Mouse (Mus musculus) limb, embryonic 14.5 days (tissue): ENCODE data around the gene Fam181b. TPM values are rescaled to one million over a fixed set of nuclear protein-coding genes. Genes with fewer than 3 reads are reported as not detected.

Experiments used
- ATAC-seq: fragments of 200-750 bp; cut with Nextera tagmentation; 2 replicates; pipeline ENCODE4 v1.8.0; 2017; ENCODE audit warnings: low read depth, moderate number of reproducible peaks, moderate TSS enrichment; ENCODE audit not compliant: low FRiP score
- DNase-seq: peaks from one replicate; pipeline ENCODE4 v3.0.0-alpha.2; 2015; ENCODE audit warnings: low spot score
- H3K27ac ChIP-seq: fragments of 300-500 bp; sonication (generic); replicated peaks from 2 replicates; pipeline ENCODE4 v1.5.1; 2014; ENCODE audit warnings: low read depth, mild to moderate bottlenecking, low read length, moderate library complexity, mixed read lengths
- H3K27me3 ChIP-seq: fragments of 300-500 bp; sonication (generic); 2 replicates; pipeline ENCODE4 v1.6.1; 2014; ENCODE audit warnings: low read length, mixed read lengths; ENCODE audit not compliant: control insufficient read depth, insufficient read depth
- H3K36me3 ChIP-seq: fragments of 300-500 bp; sonication (generic); 2 replicates; pipeline ENCODE4 v1.6.1; 2014; ENCODE audit warnings: mild to moderate bottlenecking, low read length, moderate library complexity, mixed read lengths; ENCODE audit not compliant: control insufficient read depth, insufficient read depth
- H3K4me1 ChIP-seq: fragments of 300-500 bp; sonication (generic); 2 replicates; pipeline ENCODE4 v1.6.1; 2014; ENCODE audit warnings: antibody characterized with exemption, low read length, mixed read lengths; ENCODE audit not compliant: control insufficient read depth, insufficient read depth
- H3K4me2 ChIP-seq: fragments of 300-500 bp; sonication (generic); replicated peaks from 2 replicates; pipeline ENCODE4 v1.6.1; 2014; ENCODE audit warnings: low read depth, mild to moderate bottlenecking, low read length, moderate library complexity; ENCODE audit not compliant: severe bottlenecking
- H3K4me3 ChIP-seq: fragments of 300-500 bp; sonication (generic); replicated peaks from 2 replicates; pipeline ENCODE4 v1.5.1; 2014; ENCODE audit warnings: low read length
- H3K9ac ChIP-seq: fragments of 300-500 bp; sonication (generic); 2 replicates; pipeline ENCODE4 v1.6.1; 2014; ENCODE audit warnings: mild to moderate bottlenecking, low read depth, low read length, moderate library complexity; ENCODE audit not compliant: severe bottlenecking
- H3K9me3 ChIP-seq: fragments of 300-500 bp; sonication (generic); 2 replicates; pipeline ENCODE4 v1.6.1; 2016; ENCODE audit warnings: low read length; ENCODE audit not compliant: control insufficient read depth
- POLR2A ChIP-seq: fragments of 200-500 bp; IDR thresholded peaks from 2 replicates; pipeline ENCODE4 v1.8.0; 2012; ENCODE audit warnings: inconsistent platforms, mild to moderate bottlenecking, moderate library complexity, borderline replicate concordance; ENCODE audit not compliant: insufficient read depth, insufficient read length; ENCODE audit errors: extremely low read depth
- WGBS: fragments of 180-500 bp; shearing (Covaris S2); extraction: QIAGEN DNeasy Blood & Tissue Kit; methylation state at CpG from one replicate; pipeline ENCODE4 v1.1.7; 2014; 5-methylcytosine and 5-hydroxymethylcytosine counted together
- polyA plus RNA-seq, 2 experiments: library from polyadenylated mRNA; depleted of rRNA in 1 of 2; stranded (reverse) in 1 of 2; unstranded in 1 of 2; fragments of >200 nt; fragmentation: Nextera tagmentation in 1 of 2; extraction: Ambion mirVana in 1 of 2; gene quantifications; 2 replicates each; pipeline versions ENCODE4 v1.2.1 to v1.2.3; 2012 to 2014

Fam181b gene
- polyA plus RNA-seq, 2 experiments: 7.6 to 9.9 TPM

- H3K4me3 ChIP-seq: no peak overlapping the region
- ATAC-seq (no peak), DNase-seq (no peak)
- no peak overlapping the region for H3K4me2 ChIP-seq
- TF ChIP-seq POLR2A: no peak
- H3K27ac ChIP-seq: no peak overlapping the region
- H3K4me1 ChIP-seq: no peaks in the 10 kb centered on the region
- WGBS: 82% methylated on average over 2 of the region's 2 CpGs
- no peak overlapping the region for H3K9ac ChIP-seq
- no peaks in the 10 kb centered on the region for H3K9me3 ChIP-seq
- H3K36me3 ChIP-seq: no peaks in the 10 kb centered on the region
- H3K27me3 ChIP-seq: no peaks in the 10 kb centered on the region
Measured at GRCm38 (mm10) chr7:93104776-93105340, 25.2 kb downstream of the Fam181b start.

DNA sequence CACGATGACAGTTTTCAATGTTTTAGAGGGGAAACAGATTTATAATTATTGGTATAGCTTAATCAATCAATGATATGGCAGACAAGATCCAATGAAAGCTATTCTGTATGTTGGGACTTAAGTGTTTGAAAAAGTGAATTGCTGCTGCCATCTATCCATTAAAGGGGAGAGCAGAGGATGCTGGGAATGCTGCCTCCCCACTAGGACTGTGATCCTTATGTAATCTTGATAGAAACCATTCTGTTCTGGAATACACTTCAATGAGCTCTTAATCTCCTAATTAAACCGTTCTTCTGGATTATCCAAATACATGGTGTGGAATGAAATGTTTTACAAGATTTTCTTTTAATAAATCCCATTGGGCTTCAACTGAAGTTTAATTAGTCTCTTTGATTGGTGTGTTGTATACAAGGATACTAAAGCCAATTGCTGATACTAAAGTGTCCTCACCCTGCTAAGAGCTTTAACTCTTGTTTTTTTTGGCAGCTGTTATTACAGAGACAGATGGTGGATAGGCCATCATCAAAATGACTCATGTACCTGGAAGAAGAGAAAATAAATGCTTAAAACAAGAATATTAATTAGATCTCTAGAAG is 30.8 kb downstream of the Fam181b start:
- Histone ChIP-seq H3K9ac (no peak overlapping the region), H3K27ac (no peak overlapping the region), H3K4me3 (no peak overlapping the region), H3K9me3 (no peaks in the 10 kb centered on the region), H3K4me2 (no peak overlapping the region), H3K4me1 (no peaks in the 10 kb centered on the region), H3K36me3 (no peaks in the 10 kb centered on the region), H3K27me3 (no peaks in the 10 kb centered on the region)
- no peak for DNase-seq
- ATAC-seq: no peak
- TF ChIP-seq POLR2A: no peak
- WGBS: 79% methylated on average over 2 of the region's 2 CpGs

GRCm38 (mm10) chr7:93111056-93111455 is 31.4 kb downstream of the Fam181b start:
- ATAC-seq (no peak), DNase-seq (no peak)
- H3K4me2 ChIP-seq: no peak overlapping the region
- 87% methylated on average over 6 of the region's 6 CpGs for WGBS
- H3K27ac ChIP-seq: no peak overlapping the region
- H3K4me1 ChIP-seq: no peaks in the 10 kb centered on the region
- no peaks in the 10 kb centered on the region for H3K9me3 ChIP-seq
- no peak overlapping the region for H3K4me3 ChIP-seq
- H3K27me3 ChIP-seq: no peaks in the 10 kb centered on the region
- TF ChIP-seq POLR2A: no peak
- H3K36me3 ChIP-seq: no peaks in the 10 kb centered on the region
- H3K9ac ChIP-seq: no peak overlapping the region

DNA sequence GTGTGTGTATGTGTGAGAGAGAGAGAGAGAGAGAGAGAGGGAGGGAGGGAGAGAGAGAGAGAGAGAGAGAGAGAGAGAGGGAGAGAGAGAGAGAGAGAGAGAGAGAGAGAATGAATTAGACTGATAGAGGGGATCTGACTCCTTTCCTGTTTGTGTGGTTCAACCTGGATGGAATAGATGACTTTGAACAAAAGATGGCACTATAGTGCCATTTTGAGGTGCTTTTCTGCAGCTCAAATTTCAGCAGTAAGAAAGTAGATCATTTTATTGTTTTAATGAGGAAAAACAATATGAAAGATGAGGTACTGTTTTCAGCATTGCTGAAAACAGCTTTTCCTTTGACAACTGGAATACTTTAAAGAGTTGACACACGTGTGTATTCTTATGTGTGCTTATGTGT is 37.9 kb downstream of the Fam181b start:
- no peak for TF ChIP-seq POLR2A
- 70% methylated on average over 1 of the region's 1 CpGs for WGBS
- H3K9me3 ChIP-seq: no peaks in the 10 kb centered on the region
- H3K4me3 ChIP-seq: no peak overlapping the region
- DNase-seq: no peak
- H3K27me3 ChIP-seq: no peaks in the 10 kb centered on the region
- no peaks in the 10 kb centered on the region for H3K4me1 ChIP-seq
- no peak for ATAC-seq
- H3K36me3 ChIP-seq: no peaks in the 10 kb centered on the region
- no peak overlapping the region for H3K4me2 ChIP-seq
- no peak overlapping the region for H3K9ac ChIP-seq
- no peak overlapping the region for H3K27ac ChIP-seq

DNA sequence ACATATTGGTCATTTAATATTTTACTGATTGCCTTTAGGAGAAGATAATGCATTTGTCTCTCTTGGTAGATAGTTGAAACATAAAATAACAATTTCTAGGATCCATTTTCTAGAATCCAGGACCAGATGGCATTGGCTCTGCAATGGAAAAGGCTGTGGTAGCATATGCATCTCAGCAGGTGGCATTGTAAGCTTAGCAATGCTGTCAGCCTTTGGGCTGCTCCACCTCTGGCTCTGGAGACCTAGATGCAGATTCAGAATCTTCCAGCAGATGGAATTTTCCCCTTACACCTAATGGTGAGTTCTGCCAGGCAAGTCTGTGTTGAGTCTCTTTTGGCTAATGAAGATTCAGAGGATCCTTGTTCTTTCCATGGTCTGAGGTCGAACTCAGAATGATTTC is 44.3 kb downstream of the Fam181b start:
- no peak overlapping the region for H3K9ac ChIP-seq
- no peak overlapping the region for H3K4me2 ChIP-seq
- H3K27ac ChIP-seq: no peak overlapping the region
- H3K4me1 ChIP-seq: no peaks in the 10 kb centered on the region
- no peak for TF ChIP-seq POLR2A
- no peak for ATAC-seq
- H3K27me3 ChIP-seq: no peaks in the 10 kb centered on the region
- 79% methylated on average over 1 of the region's 1 CpGs for WGBS
- no peaks in the 10 kb centered on the region for H3K9me3 ChIP-seq
- DNase-seq: no peak
- H3K4me3 ChIP-seq: no peak overlapping the region
- H3K36me3 ChIP-seq: no peaks in the 10 kb centered on the region

Other genes with a start within 250 kb of the Fam181b start
- gene Ddias, start 205.6 kb upstream of the Fam181b start, polyA plus RNA-seq (2012; rRNA removed): 3.1 and 4.4 TPM in 2 replicates
- gene Ddias, start 205.6 kb upstream of the Fam181b start, polyA plus RNA-seq (2014; fragmentation: Nextera tagmentation; extraction: Ambion mirVana): 11.5 and 12.1 TPM in 2 replicates
- gene Prcp, start 205.4 kb upstream of the Fam181b start, polyA plus RNA-seq (2012; rRNA removed): 26.6 and 27.0 TPM in 2 replicates
- gene Prcp, start 205.4 kb upstream of the Fam181b start, polyA plus RNA-seq (2014; fragmentation: Nextera tagmentation; extraction: Ambion mirVana): 26.3 and 28.6 TPM in 2 replicates